Mouse (Mus musculus): ENCODE measurements around the gene Pgap3.

Gene Pgap3

GRCm38 (mm10) chr11:98355732-98356299 is 44.5 kb downstream of the Pgap3 start:
- DNase-seq (ENCODE audit: low spot score): no peak

GRCm38 (mm10) chr11:98354445-98354844 is 45.8 kb downstream of the Pgap3 start:
- no peak for DNase-seq (ENCODE audit: low spot score)

GRCm38 (mm10) chr11:98353651-98354211 is 46.6 kb downstream of the Pgap3 start:
- no peak for DNase-seq (ENCODE audit: low spot score)

- no peak for DNase-seq (ENCODE audit: low spot score)
Observed at GRCm38 (mm10) chr11:98352272-98352990, 47.9 kb downstream of the Pgap3 start.

DNA sequence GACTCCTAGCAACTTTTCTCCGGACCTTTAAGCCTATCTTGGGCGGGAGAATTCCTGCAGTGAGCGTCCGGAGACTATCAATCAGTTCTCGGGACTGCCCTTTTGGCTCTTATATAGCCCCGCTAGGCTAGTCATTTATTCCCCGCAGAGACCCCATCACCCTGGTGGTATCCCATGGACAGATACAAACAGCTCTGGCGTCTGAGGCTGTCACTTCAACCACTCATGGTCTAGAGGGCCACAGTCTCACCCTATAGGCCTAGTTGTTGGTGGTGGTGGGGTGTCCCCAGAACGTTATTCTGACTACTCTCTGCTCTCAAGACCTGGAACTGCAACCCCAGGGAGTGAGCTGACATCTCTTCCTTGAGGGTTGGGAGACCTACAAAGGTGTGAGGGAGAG is 51.0 kb downstream of the Pgap3 start:
- no peak for DNase-seq (ENCODE audit: low spot score)

DNA sequence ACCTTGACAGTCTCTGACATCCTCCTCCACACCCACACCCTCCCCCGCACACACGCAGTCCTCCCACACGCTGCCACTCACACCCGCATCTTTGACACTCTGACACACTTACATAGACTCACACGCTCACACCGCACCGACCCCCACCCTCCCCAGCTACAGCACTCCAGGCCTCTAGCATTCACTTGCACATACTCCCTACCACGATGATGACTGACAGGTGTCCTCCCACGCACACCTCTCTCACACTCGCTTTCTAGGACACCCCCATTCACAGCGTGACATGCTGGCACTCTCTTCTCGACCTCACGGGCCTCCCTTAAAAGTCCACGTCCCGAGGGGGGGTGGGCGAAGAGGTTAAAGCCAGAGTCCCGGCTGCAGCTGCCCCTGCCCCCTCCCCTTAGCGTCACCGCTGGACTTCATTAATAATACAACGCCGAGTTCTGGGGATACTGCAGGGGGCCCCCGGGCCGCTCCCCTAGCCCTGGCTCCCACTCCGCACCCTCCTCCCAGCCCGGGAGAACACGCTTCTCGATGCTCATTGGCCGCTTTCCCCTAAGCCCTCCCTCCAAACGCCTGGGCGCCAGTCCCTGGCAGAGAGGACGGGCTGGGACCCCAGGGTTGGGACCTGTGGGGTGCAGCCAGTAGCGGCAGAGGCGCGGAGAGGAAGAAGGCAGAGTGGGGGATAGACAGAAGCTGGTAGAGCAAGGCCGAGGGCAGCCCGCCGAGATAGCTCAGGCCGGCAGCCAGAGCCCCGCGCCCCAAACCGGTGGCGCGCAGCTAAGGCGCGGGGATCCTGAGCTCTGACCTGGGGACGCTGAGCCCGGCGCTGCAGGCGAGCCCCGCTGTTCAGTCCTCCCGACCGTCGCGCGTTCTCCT is 52.0 kb downstream of the Pgap3 start, which contains the start of gene Ppp1r1b:
Ppp1r1b (plus strand) TSS at position 322 of the 879 bp plus-strand sequence.
- DNase-seq (ENCODE audit: low spot score): no peak

DNA sequence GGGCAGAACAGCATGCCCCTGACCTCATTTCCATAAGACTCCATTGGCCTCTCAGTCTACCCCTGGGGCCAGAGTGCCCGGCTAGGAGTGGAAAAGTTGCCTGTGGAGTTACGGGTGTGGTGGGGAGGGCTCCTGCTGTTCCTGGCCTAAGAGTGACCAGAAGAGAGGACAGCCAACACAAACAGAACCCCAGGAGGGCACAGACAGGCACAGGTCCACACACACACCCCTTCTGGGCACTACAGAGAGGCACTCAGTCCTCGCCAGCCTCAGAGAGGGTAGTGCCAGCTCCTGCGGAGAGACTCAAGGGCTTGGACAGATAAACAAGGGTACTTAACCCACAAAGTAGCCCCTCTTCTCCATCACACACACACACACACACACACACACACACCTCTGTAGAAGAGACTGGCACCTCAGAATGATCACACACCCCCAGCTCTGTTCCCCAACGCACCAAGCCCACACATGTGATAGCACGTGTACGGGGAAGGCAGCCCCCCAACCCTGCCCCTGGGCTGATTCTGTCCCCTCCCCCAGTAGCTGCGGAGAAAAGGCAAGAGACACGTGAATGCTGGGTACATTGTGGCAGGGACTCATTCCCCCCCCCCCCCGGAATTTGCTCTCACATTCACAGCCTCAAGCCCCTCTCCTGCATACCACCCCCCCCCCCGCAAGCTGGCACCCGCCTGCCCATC is 52.8 kb downstream of the Pgap3 start:
- DNase-seq (ENCODE audit: low spot score): no peak

GRCm38 (mm10) chr11:98346168-98346567 is 54.1 kb downstream of the Pgap3 start:
- DNase-seq (ENCODE audit: low spot score): no peak

DNA sequence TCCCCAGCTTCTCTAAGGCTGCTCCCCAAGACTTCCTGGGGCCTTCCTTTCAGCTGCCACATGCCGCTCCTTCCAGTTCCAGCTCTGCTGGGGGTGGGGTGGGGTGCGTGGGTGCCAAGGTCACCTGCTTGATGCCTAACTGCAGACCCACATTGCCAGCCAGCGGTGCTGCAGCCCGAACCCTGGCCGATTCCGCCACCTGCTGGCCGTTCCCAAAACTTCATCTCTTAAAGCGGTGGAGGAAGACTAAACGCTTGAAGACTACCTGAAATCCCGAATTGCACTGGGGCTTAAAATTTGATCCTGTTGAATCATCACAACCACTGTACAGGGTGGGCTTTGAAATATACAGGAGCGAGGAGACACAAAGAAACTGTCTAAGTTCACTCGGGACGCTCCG is 55.0 kb downstream of the Pgap3 start:
- peak; percentile 69 for DNase-seq (ENCODE audit: low spot score)

GRCm38 (mm10) chr11:98342000-98342945 is 58.0 kb downstream of the Pgap3 start:
- peak; percentile 99 for DNase-seq (ENCODE audit: low spot score)

DNA sequence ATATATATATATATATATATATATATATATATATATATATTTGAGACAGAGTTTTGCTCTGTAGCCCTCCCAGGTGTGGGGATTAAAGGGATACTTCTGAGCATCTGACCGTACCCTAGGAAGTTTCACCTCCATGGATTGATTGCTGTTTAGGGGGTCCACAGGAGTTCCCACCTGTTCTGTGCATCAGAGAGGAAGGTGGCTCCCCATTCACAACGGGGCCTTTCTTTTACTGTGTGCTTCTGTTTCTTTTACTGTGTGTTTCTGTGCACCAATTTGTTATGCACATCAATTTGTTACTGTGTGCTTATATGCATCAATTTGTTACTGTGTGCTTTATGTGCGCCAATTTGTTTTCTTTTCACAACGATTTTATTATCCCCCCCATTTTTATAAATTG is 59.1 kb downstream of the Pgap3 start:
- DNase-seq (ENCODE audit: low spot score): no peak

DNA sequence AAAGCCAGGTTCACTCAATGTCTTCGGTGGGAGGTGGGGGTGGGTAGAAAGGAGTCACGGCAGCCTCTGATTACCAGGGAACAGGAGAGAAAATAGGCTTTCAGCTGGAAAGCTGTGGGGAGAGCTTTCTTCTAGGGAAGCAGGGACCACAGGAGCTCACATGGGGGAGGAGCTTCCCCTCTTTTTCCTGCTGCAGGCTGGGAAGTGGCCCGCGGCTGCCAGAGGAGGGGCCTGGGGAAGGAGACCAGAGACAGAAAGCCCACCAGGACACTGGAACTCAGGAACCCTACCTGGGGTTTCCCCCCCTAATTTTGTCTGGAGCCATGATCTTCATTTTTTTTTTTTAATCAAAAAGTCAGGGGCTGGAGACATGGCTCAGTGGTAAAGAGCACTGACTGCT is 59.7 kb downstream of the Pgap3 start:
- no peak for DNase-seq (ENCODE audit: low spot score)

GRCm38 (mm10) chr11:98339679-98340287 is 60.5 kb downstream of the Pgap3 start:
- no peak for DNase-seq (ENCODE audit: low spot score)

DNA sequence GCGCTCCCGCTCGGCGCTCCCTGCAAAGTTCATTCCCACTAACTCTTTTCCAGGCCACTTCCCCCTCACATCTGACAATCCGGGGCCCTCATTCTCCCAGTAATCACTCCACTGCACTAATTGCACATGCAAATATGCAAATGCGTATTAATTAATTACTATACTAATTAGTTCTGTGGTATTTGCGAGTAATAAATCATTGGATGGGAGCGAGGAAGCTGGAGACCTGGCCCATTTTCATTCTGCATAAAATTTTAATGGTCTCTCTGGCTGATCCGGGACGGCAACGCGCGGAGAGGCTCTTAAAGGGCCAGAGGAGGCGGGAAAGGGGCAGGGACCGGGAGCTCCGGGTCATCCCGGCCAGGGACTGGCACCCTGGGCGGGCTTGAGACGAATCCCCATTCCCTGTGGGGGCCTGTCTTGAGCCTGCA is 61.2 kb downstream of the Pgap3 start:
- DNase-seq (ENCODE audit: low spot score): no peak
